ENCODE assay signal across 8 mouse cellular contexts in genomic region chr4:87359483-87359882, GRCm38 (mm10).
A peak's percentile ranks its signal among the peaks of the same experiment; 100 is the strongest.
DNase-seq lines count a peak whose midpoint lies in the region; ATAC-seq and TF ChIP-seq lines count a peak whose summit lies in the region.

No protein-coding gene starts in this region.

- peak; percentile 56 for TF ChIP-seq CTCF in heart, adult 2 months (IDR thresholded peaks at IDR 0.05)
- TF ChIP-seq CTCF in kidney, postnatal 0 days (IDR thresholded peaks at IDR 0.05; ENCODE audit: low read depth): peak; percentile 68

- no peak; the same call in 1 of the 2 replicates for ATAC-seq in kidney, postnatal 0 days (replicated peaks; ENCODE audit: low FRiP score, low read depth)
- no peak for ATAC-seq in limb, embryonic 15.5 days (ENCODE audit: insufficient number of reproducible peaks, low FRiP score, low TSS enrichment, low read depth)

- peak in 1 of 2 experiments; percentile 12 for DNase-seq in heart, adult 2 months
- no peak for DNase-seq in heart, adult 11 months
- peak; percentile 47 for DNase-seq in adrenal gland, adult 2 months
- peak; percentile 42 for DNase-seq in embryo, embryonic 9.5 days (ENCODE audit: extremely low spot score)
- DNase-seq in kidney, postnatal 0 days (ENCODE audit: low spot score): peak; percentile 65
- peak; percentile 33 to 38 for DNase-seq in right cerebral cortex, postnatal 36 days (ENCODE audit: low spot score in 2 of 2)
- DNase-seq in gastrocnemius, postnatal 25 days: no peak

- H3K79me2 ChIP-seq in heart, adult 2 months (replicated peaks; ENCODE audit: control insufficient read depth, insufficient read depth, low read length): no peaks in the 10 kb centered on the region

- H3K36me3 ChIP-seq in heart, adult 2 months (ENCODE audit: control insufficient read depth, insufficient read depth, low read length): no peaks in the 10 kb centered on the region
- H3K36me3 ChIP-seq in kidney, postnatal 0 days (ENCODE audit: insufficient read depth, low read length): no peaks in the 10 kb centered on the region
- no peaks in the 10 kb centered on the region for H3K36me3 ChIP-seq in limb, embryonic 15.5 days

- no peak for TF ChIP-seq POLR2A in heart, adult 2 months (IDR thresholded peaks at IDR 0.05; ENCODE audit: insufficient read depth, low read depth, low read length)

- 31% methylated on average over 9 of the region's 9 CpGs for WGBS in heart, adult 2 months
- WGBS in kidney, postnatal 0 days: 29% methylated on average over 9 of the region's 9 CpGs
- 27% methylated on average over 9 of the region's 9 CpGs for WGBS in limb, embryonic 15.5 days

- intact Hi-C loops in heart, adult 2 months (cut with DNase I): no loop called here

- H3K4me1 ChIP-seq in heart, adult 2 months (ENCODE audit: control insufficient read depth, insufficient read depth, low read length): no peaks in the 10 kb centered on the region
- H3K4me1 ChIP-seq in kidney, postnatal 0 days (replicated peaks; ENCODE audit: insufficient read depth, low read length): no peaks in the 10 kb centered on the region
- no peaks in the 10 kb centered on the region for H3K4me1 ChIP-seq in limb, embryonic 15.5 days

- TF ChIP-seq EP300 in heart, adult 2 months (IDR thresholded peaks at IDR 0.05; ENCODE audit: insufficient read depth, low read depth, low read length): no peak

- no peak overlapping the region for H3K27ac ChIP-seq in heart, adult 2 months
- H3K27ac ChIP-seq in kidney, postnatal 0 days: no peak overlapping the region
- H3K27ac ChIP-seq in limb, embryonic 15.5 days: no peak overlapping the region

- no peaks in the 10 kb centered on the region for H3K9me3 ChIP-seq in kidney, postnatal 0 days (replicated peaks; ENCODE audit: low read length)
- no peaks in the 10 kb centered on the region for H3K9me3 ChIP-seq in limb, embryonic 15.5 days

- no peak overlapping the region for H3K9ac ChIP-seq in heart, adult 2 months (ENCODE audit: low read depth, low read length)
- no peak overlapping the region for H3K9ac ChIP-seq in kidney, postnatal 0 days (ENCODE audit: low read depth, low read length)
- no peak overlapping the region for H3K9ac ChIP-seq in limb, embryonic 15.5 days

- H3K4me3 ChIP-seq in heart, adult 2 months: no peak overlapping the region
- no peak overlapping the region for H3K4me3 ChIP-seq in kidney, postnatal 0 days (replicated peaks; ENCODE audit: low read depth, low read length)
- no peak overlapping the region for H3K4me3 ChIP-seq in limb, embryonic 15.5 days

- H3K27me3 ChIP-seq in heart, adult 2 months (ENCODE audit: control insufficient read depth, insufficient read depth, low read length): no peaks in the 10 kb centered on the region
- H3K27me3 ChIP-seq in kidney, postnatal 0 days (ENCODE audit: insufficient read depth, low read length): no peaks in the 10 kb centered on the region
- H3K27me3 ChIP-seq in limb, embryonic 15.5 days: no peaks in the 10 kb centered on the region

- H3K4me2 ChIP-seq in kidney, postnatal 0 days (ENCODE audit: low read length): peak overlapping the region; percentile 48
- peak overlapping the region; percentile 17; the same call in 1 of the 2 replicates for H3K4me2 ChIP-seq in limb, embryonic 15.5 days

Comparison
In these comparisons a context has a peak if more than half of its experiments do, and no peak if none do; other contexts are left out.
1. DNase-seq: peak in adrenal gland, adult 2 months (single experiment), embryo, embryonic 9.5 days (single experiment), kidney, postnatal 0 days (single experiment) and right cerebral cortex, postnatal 36 days (2 of 2); none in heart, adult 11 months (single experiment) and gastrocnemius, postnatal 25 days (single experiment).